Mouse (Mus musculus) small intestine, adult 2 months (tissue): ENCODE data around the gene Ccdc88c. TPM values are rescaled to one million over a fixed set of nuclear protein-coding genes. Genes with fewer than 3 reads are reported as not detected.
A peak's percentile ranks its signal among the peaks of the same experiment; 100 is the strongest.

ENCODE experiments used
- H3K27ac ChIP-seq: fragments of 200-500 bp; 2 replicates; pipeline ENCODE4 v1.5.1; 2012; ENCODE audit warnings: low read depth, low read length, control low read depth, inconsistent platforms; ENCODE audit not compliant: insufficient read depth
- H3K27me3 ChIP-seq: fragments of 200-500 bp; 2 replicates; pipeline ENCODE4 v1.6.1; 2012; ENCODE audit warnings: mild to moderate bottlenecking, moderate library complexity, low read length, inconsistent platforms; ENCODE audit not compliant: control insufficient read depth, insufficient read depth
- H3K36me3 ChIP-seq: fragments of 200-500 bp; 2 replicates; pipeline ENCODE4 v1.6.1; 2012; ENCODE audit warnings: mild to moderate bottlenecking, low read length, control low read depth, inconsistent platforms; ENCODE audit not compliant: control insufficient read depth, insufficient read depth
- H3K4me1 ChIP-seq: fragments of 200-500 bp; 2 replicates; pipeline ENCODE4 v1.6.1; 2012; ENCODE audit warnings: low read length, inconsistent platforms, mixed read lengths; ENCODE audit not compliant: control insufficient read depth, insufficient read depth, insufficient read length
- H3K4me3 ChIP-seq: fragments of 200-500 bp; 2 replicates; pipeline ENCODE4 v1.5.1; 2012; ENCODE audit warnings: low read depth, mild to moderate bottlenecking, control low read depth, inconsistent platforms, low read length, moderate library complexity
- CTCF ChIP-seq: fragments of 200-500 bp; IDR thresholded peaks from 2 replicates; pipeline ENCODE4 v1.5.1; 2012; ENCODE audit warnings: low read depth, mild to moderate bottlenecking, control low read depth, inconsistent platforms, low read length, moderate library complexity, mixed read lengths; ENCODE audit not compliant: insufficient replicate concordance, insufficient read length; ENCODE audit errors: extremely low read depth
- POLR2A ChIP-seq: fragments of 200-500 bp; IDR thresholded peaks from 2 replicates; pipeline ENCODE4 v1.6.1; 2012; ENCODE audit warnings: low read depth, mild to moderate bottlenecking, control low read depth, inconsistent platforms, low read length, moderate library complexity
- WGBS: fragments of 180-500 bp; shearing (Covaris S2); methylation state at CpG from one replicate; pipeline ENCODE4 v1.1.7; 2018; 5-methylcytosine and 5-hydroxymethylcytosine counted together
- polyA plus RNA-seq: library from polyadenylated mRNA; depleted of rRNA; stranded (reverse); fragments of >200 nt; gene quantifications from 2 replicates; pipeline ENCODE4 v1.2.3, GENCODE M21; 2012

Gene Ccdc88c
- polyA plus RNA-seq, 1 experiment = 11.7 TPM

- 73% methylated on average over 11 of the region's 11 CpGs for WGBS
- H3K36me3 ChIP-seq = peaks cover 10% of the 10 kb centered on the region
- no peaks in the 10 kb centered on the region for H3K27me3 ChIP-seq
- H3K4me3 ChIP-seq = no peak overlapping the region
- TF ChIP-seq CTCF = no peak
- no peak overlapping the region for H3K27ac ChIP-seq
- H3K4me1 ChIP-seq = peaks cover 42% of the 10 kb centered on the region
Observed at GRCm38 (mm10) chr12:101023143-101023542, 5.7 kb downstream of the Ccdc88c start.

- Histone ChIP-seq H3K4me3 (no peak overlapping the region), H3K27ac (no peak overlapping the region), H3K27me3 (no peaks in the 10 kb centered on the region), H3K4me1 (peaks cover 50% of the 10 kb centered on the region), H3K36me3 (peaks cover 10% of the 10 kb centered on the region)
- no peak for TF ChIP-seq POLR2A
- 95% methylated on average over 8 of the region's 8 CpGs for WGBS
Observed at GRCm38 (mm10) chr12:101022353-101022752, 6.5 kb downstream of the Ccdc88c start.

- Histone ChIP-seq H3K4me3 (no peak overlapping the region), H3K36me3 (peaks cover 10% of the 10 kb centered on the region), H3K27me3 (no peaks in the 10 kb centered on the region), H3K4me1 (peaks cover 53% of the 10 kb centered on the region), H3K27ac (no peak overlapping the region)
- TF ChIP-seq POLR2A (no peak), CTCF (no peak)
- 80% methylated on average over 9 of the region's 9 CpGs for WGBS
Observed at GRCm38 (mm10) chr12:101021484-101022226, 7.2 kb downstream of the Ccdc88c start.

GRCm38 (mm10) chr12:101020210-101021015 lies 8.4 kb downstream of the Ccdc88c start:
- Histone ChIP-seq H3K27me3 (no peaks in the 10 kb centered on the region), H3K36me3 (peaks cover 10% of the 10 kb centered on the region), H3K27ac (no peak overlapping the region), H3K4me1 (peaks cover 51% of the 10 kb centered on the region), H3K4me3 (no peak overlapping the region)
- TF ChIP-seq CTCF = no peak
- WGBS = 76% methylated on average over 15 of the region's 15 CpGs

- TF ChIP-seq POLR2A = no peak
- no peak for TF ChIP-seq CTCF
- 54% methylated on average over 7 of the region's 7 CpGs for WGBS
- Histone ChIP-seq H3K4me1 (peaks cover 54% of the 10 kb centered on the region), H3K27me3 (no peaks in the 10 kb centered on the region), H3K27ac (no peak overlapping the region), H3K36me3 (peaks cover 10% of the 10 kb centered on the region), H3K4me3 (no peak overlapping the region)
Observed at GRCm38 (mm10) chr12:101019443-101019842, 9.4 kb downstream of the Ccdc88c start.

GRCm38 (mm10) chr12:101019031-101019430 lies 9.8 kb downstream of the Ccdc88c start:
- no peaks in the 10 kb centered on the region for H3K27me3 ChIP-seq
- peaks cover 10% of the 10 kb centered on the region for H3K36me3 ChIP-seq
- H3K4me3 ChIP-seq = no peak overlapping the region
- no peak overlapping the region for H3K27ac ChIP-seq
- WGBS = 74% methylated on average over 5 of the region's 5 CpGs
- no peak for TF ChIP-seq POLR2A
- TF ChIP-seq CTCF = no peak
- peaks cover 58% of the 10 kb centered on the region for H3K4me1 ChIP-seq

- no peaks in the 10 kb centered on the region for H3K27me3 ChIP-seq
- TF ChIP-seq CTCF = no peak
- no peak for TF ChIP-seq POLR2A
- H3K27ac ChIP-seq = peak overlapping the region; percentile 48
- peaks cover 64% of the 10 kb centered on the region for H3K4me1 ChIP-seq
- WGBS = 21% methylated on average over 6 of the region's 6 CpGs
- peaks cover 10% of the 10 kb centered on the region for H3K36me3 ChIP-seq
- H3K4me3 ChIP-seq = peak overlapping the region; percentile 18
Observed at GRCm38 (mm10) chr12:101017971-101018371, 10.9 kb downstream of the Ccdc88c start.
